Mouse (Mus musculus) midbrain, embryonic 14.5 days (tissue): ENCODE measurements around the gene Lgi2. TPM values are rescaled to one million over a fixed set of nuclear protein-coding genes. Genes with fewer than 3 reads are reported as not detected.

Source experiments
- ATAC-seq: fragments of 200-750 bp; cut with Nextera tagmentation; 2 replicates; pipeline ENCODE4 v1.8.0; 2017; ENCODE audit warnings: moderate number of reproducible peaks, moderate library complexity; ENCODE audit not compliant: low FRiP score, low TSS enrichment
- DNase-seq: peaks from one replicate; pipeline ENCODE4 v3.0.0-alpha.2; 2015
- H3K27ac ChIP-seq: fragments of 300-500 bp; sonication (generic); replicated peaks from 2 replicates; pipeline ENCODE4 v1.5.1; 2014; ENCODE audit warnings: mild to moderate bottlenecking, low read depth, low read length, moderate library complexity
- H3K27me3 ChIP-seq: fragments of 300-500 bp; sonication (generic); 2 replicates; pipeline ENCODE4 v1.6.1; 2014; ENCODE audit warnings: low read length, control low read depth, mixed read lengths; ENCODE audit not compliant: control insufficient read depth, insufficient read depth
- H3K36me3 ChIP-seq: fragments of 300-500 bp; sonication (generic); 2 replicates; pipeline ENCODE4 v1.6.1; 2014; ENCODE audit warnings: low read length, control low read depth; ENCODE audit not compliant: control insufficient read depth, insufficient read depth
- H3K4me1 ChIP-seq: fragments of 300-500 bp; sonication (generic); 2 replicates; pipeline ENCODE4 v1.6.1; 2014; ENCODE audit warnings: mild to moderate bottlenecking, antibody characterized with exemption, low read length, control low read depth; ENCODE audit not compliant: control insufficient read depth, insufficient read depth
- H3K4me2 ChIP-seq: fragments of 300-500 bp; sonication (generic); 2 replicates; pipeline ENCODE4 v1.6.1; 2014; ENCODE audit warnings: mild to moderate bottlenecking, low read length, moderate library complexity
- H3K4me3 ChIP-seq: fragments of 300-500 bp; sonication (generic); replicated peaks from 2 replicates; pipeline ENCODE4 v1.5.1; 2014; ENCODE audit warnings: low read depth, low read length
- H3K9ac ChIP-seq: fragments of 300-500 bp; sonication (generic); replicated peaks from 2 replicates; pipeline ENCODE4 v1.6.1; 2014; ENCODE audit warnings: mild to moderate bottlenecking, low read length, moderate library complexity
- H3K9me3 ChIP-seq: fragments of 300-500 bp; sonication (generic); 2 replicates; pipeline ENCODE4 v1.6.1; 2016; ENCODE audit warnings: low read length, control low read depth, mixed read lengths; ENCODE audit not compliant: control insufficient read depth
- WGBS: fragments of 180-500 bp; shearing (Covaris S2); extraction: QIAGEN DNeasy Blood & Tissue Kit; methylation state at CpG from one replicate; pipeline ENCODE4 v1.1.7; 2014; 5-methylcytosine and 5-hydroxymethylcytosine counted together
- polyA plus RNA-seq: library from polyadenylated mRNA; unstranded; fragments of >200 nt; fragmentation: Nextera tagmentation; extraction: Ambion mirVana; gene quantifications from 2 replicates; pipeline ENCODE4 v1.2.1, GENCODE M21; 2014

Gene Lgi2
- polyA plus RNA-seq, 1 experiment from 2014 or later, result 3.4 TPM

DNA sequence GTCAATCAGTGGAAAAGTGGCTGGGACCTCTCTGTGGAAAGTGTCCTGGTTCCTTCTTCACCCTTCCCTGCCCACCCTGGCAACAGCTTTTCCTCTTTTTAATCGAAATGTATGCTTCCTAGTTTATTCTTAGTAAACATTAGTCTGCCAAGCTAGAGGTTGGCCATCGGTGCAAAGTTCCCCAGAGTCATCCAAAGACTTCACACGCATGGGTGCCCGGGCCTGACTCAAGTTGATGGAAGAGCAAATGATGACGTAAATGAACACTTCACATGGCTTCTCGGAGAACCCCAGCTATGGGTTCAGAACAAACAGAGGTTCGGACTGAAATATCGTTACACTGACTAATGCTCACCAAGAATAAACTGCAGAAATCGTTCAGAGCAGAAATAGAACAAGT lies 24.4 kb upstream of the Lgi2 start:
- Histone ChIP-seq H3K9me3 (no peaks in the 10 kb centered on the region), H3K4me2 (no peak overlapping the region), H3K9ac (no peak overlapping the region), H3K27me3 (no peaks in the 10 kb centered on the region), H3K4me1 (no peaks in the 10 kb centered on the region), H3K4me3 (no peak overlapping the region), H3K36me3 (no peaks in the 10 kb centered on the region), H3K27ac (no peak overlapping the region)
- 87% methylated on average over 9 of the region's 9 CpGs for WGBS
- ATAC-seq (no peak), DNase-seq (no peak)

DNA sequence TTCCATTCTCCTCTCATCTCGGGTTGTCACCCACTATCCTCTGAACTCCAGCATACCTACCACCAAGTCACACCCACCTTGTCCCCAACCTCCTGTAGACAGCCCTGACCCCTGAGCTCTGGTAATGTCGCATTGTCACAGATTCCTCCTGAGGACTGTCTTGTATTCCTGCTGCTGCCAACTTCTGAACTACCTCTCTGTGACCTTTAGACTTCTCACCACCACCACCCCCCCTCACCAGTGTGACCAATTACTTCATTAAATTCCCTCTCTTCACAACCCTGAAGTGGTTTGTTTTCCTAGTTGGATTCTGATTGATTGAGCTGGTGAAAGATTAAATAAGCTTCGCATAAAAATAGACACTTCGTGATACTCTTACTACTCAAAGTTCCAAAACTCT lies 22.4 kb upstream of the Lgi2 start:
- Histone ChIP-seq H3K27me3 (no peaks in the 10 kb centered on the region), H3K9ac (no peak overlapping the region), H3K4me1 (no peaks in the 10 kb centered on the region), H3K4me3 (no peak overlapping the region), H3K36me3 (no peaks in the 10 kb centered on the region), H3K4me2 (no peak overlapping the region), H3K27ac (no peak overlapping the region), H3K9me3 (no peaks in the 10 kb centered on the region)
- DNase-seq (no peak), ATAC-seq (no peak)
- 93% methylated on average over 4 of the region's 4 CpGs for WGBS

DNA sequence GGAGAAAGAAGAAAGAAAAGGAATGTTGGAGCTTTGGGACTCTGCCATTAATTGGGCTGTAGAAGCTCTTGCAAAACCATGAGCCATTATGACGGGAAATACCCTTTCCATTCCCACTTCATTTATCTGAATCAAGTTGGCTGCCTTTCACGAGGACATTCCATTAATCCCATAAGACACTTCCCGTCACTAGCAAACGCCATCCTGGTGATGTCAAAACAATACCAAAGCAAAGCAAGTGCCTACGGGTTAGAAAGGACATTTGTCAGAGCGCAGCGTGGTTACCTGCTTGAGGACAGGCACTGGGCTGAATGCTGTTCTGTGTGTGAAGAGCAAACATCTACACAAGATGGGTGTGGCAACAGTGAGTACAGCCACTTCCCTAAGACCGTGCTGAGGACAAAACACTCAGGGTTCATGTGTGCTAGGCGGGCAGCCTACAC lies 21.1 kb upstream of the Lgi2 start:
- ATAC-seq (no peak), DNase-seq (no peak)
- no peaks in the 10 kb centered on the region for H3K36me3 ChIP-seq
- no peaks in the 10 kb centered on the region for H3K4me1 ChIP-seq
- no peak overlapping the region for H3K9ac ChIP-seq
- H3K4me2 ChIP-seq, result no peak overlapping the region
- WGBS, result 86% methylated on average over 9 of the region's 9 CpGs
- no peak overlapping the region for H3K27ac ChIP-seq
- H3K4me3 ChIP-seq, result no peak overlapping the region
- no peaks in the 10 kb centered on the region for H3K27me3 ChIP-seq
- no peaks in the 10 kb centered on the region for H3K9me3 ChIP-seq

DNA sequence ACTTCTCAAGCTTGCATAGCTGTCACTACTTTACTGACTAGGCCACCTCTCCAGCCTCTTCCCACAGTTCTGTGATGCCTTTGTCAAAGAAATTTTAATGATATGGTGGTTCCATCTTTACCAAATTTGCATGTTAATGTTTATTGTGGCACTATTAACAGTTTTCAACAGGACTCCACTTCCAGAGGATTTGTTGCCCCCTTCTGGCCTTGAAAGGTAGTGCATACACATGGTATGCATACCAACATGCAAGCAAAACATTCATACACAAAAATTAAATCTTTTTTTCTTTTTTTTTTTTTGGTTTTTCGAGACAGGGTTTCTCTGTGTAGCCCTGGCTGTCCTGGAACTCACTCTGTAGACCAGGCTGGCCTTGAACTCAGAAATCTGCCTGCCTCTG lies 6.3 kb upstream of the Lgi2 start:
- peak; percentile 3 for DNase-seq
- no peaks in the 10 kb centered on the region for H3K4me1 ChIP-seq
- no peak overlapping the region for H3K9ac ChIP-seq
- H3K27ac ChIP-seq, result no peak overlapping the region
- H3K9me3 ChIP-seq, result 0 out of 2 replicates have a peak, but pooled peaks cover 6% of the 10 kb centered on the region
- H3K4me3 ChIP-seq, result no peak overlapping the region
- ATAC-seq, result no peak
- no peaks in the 10 kb centered on the region for H3K36me3 ChIP-seq
- H3K4me2 ChIP-seq, result no peak overlapping the region
- WGBS, result 47% methylated on average over 1 of the region's 1 CpGs
- no peaks in the 10 kb centered on the region for H3K27me3 ChIP-seq

DNA sequence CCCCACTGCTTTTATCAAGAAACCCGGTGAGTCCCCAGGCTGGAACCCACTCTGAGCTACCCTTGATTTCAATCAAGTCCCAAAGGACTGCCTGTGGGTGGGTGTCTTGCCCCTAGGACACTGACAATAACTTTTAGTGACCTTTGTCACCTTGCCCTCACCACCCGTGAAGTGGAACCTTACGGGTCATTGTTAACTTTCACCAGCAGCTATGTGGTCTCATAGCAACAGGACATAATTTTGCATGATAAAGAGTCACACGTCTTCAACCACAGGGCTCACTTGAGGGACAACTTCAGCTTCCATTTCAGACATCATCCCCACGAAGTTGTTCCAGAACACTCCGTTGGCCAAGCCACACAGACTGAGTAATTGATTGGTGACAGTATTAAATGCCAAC lies 4.5 kb upstream of the Lgi2 start:
- no peak for ATAC-seq
- H3K4me3 ChIP-seq, result no peak overlapping the region
- no peaks in the 10 kb centered on the region for H3K4me1 ChIP-seq
- H3K36me3 ChIP-seq, result no peaks in the 10 kb centered on the region
- no peak overlapping the region for H3K27ac ChIP-seq
- no peak overlapping the region for H3K9ac ChIP-seq
- 0 out of 2 replicates have a peak, but pooled peaks cover under 1% of the 10 kb centered on the region for H3K27me3 ChIP-seq
- 13% methylated on average over 6 of the region's 6 CpGs for WGBS
- H3K9me3 ChIP-seq, result 0 out of 2 replicates have a peak, but pooled peaks cover 6% of the 10 kb centered on the region
- no peak for DNase-seq
- H3K4me2 ChIP-seq, result no peak overlapping the region

DNA sequence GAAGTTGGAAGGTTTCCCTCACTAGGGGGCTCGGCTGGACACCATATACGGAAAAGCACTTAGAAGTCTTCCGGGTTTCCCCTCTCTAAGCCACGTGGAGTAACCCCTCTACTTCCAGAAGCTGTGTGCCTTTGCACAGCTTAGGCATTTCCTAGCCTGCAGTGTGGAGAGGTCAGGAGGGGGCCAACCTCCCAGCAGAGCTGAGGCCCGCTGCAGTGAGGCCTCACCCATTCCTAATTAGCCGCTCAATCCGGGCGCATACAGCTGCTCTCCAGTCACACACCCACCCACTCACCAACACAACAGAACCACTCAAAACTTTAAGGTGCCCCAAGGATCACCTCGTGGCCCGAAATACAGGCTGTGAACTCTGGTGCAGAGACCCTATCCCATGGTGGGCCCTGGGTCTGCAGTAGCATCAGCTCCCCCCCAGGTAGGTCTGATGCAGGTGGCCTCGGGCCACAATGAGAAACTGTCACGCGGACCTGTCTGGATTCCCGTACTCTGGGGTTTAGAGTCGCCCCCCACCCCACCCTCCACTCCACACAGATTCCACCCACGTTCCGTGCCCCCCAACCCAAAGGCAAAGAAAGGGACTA lies 949 bp downstream of the Lgi2 start:
- Histone ChIP-seq H3K27ac (no peak overlapping the region), H3K4me1 (peaks cover 5% of the 10 kb centered on the region; the same call in 1 of the 2 replicates), H3K4me3 (peak overlapping the region; percentile 54), H3K27me3 (0 out of 2 replicates have a peak, but pooled peaks cover 7% of the 10 kb centered on the region), H3K9me3 (no peaks in the 10 kb centered on the region), H3K9ac (peak overlapping the region; percentile 74), H3K4me2 (peak overlapping the region; percentile 97), H3K36me3 (no peaks in the 10 kb centered on the region)
- peak; percentile 3 for DNase-seq
- 4% methylated on average over 17 of the region's 17 CpGs for WGBS
- peak; percentile 53 for ATAC-seq

DNA sequence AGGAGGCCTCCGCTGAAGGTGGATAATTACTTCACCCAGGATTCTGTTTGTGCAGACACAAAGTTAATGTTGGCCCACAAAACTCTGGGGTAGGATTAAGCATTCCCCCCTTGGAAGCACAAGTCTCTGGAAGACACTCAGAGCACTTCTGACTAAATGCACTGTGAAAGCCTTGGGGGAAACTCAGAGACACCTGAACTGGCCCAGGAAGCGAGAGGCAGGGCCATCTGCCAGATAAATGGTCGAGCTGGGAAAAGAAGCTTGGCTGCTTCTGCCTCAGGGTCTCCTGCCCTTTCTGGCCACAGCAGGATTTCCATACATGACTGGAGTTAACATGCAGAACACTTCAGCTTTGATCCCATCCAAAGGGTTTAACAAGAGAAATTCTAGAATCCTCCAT lies 1.9 kb downstream of the Lgi2 start:
- ATAC-seq, result no peak
- H3K36me3 ChIP-seq, result no peaks in the 10 kb centered on the region
- no peaks in the 10 kb centered on the region for H3K9me3 ChIP-seq
- no peak overlapping the region for H3K4me3 ChIP-seq
- H3K4me2 ChIP-seq, result no peak overlapping the region
- DNase-seq, result peak; percentile 2
- no peak overlapping the region for H3K9ac ChIP-seq
- no peak overlapping the region for H3K27ac ChIP-seq
- H3K27me3 ChIP-seq, result 0 out of 2 replicates have a peak, but pooled peaks cover 7% of the 10 kb centered on the region
- peaks cover 5% of the 10 kb centered on the region; the same call in 1 of the 2 replicates for H3K4me1 ChIP-seq
- 33% methylated on average over 3 of the region's 3 CpGs for WGBS

DNA sequence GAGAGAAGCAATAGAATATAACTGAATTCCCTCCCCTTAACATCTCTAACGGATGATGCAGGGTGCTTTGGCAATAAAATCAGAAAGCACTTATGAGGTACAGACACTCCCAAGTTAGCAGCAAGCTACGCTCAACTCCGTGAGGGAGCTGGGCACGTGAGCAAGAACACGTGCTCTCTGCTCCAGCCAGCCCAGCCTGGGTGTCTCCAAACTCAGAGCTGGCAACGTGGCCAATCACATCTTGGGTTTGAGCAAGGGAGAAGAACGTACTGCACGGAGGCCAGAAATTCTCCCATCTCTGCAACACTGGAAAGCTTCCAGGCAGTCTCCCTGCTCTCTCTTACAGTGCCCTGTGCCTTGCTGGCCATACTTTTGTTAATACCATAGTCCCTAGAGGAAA lies 6.0 kb downstream of the Lgi2 start:
- ATAC-seq (no peak), DNase-seq (no peak)
- H3K4me2 ChIP-seq, result no peak overlapping the region
- H3K27ac ChIP-seq, result no peak overlapping the region
- no peaks in the 10 kb centered on the region for H3K9me3 ChIP-seq
- H3K4me1 ChIP-seq, result peaks cover 1% of the 10 kb centered on the region; the same call in 1 of the 2 replicates
- no peak overlapping the region for H3K9ac ChIP-seq
- 93% methylated on average over 8 of the region's 8 CpGs for WGBS
- no peaks in the 10 kb centered on the region for H3K36me3 ChIP-seq
- H3K4me3 ChIP-seq, result no peak overlapping the region
- 0 out of 2 replicates have a peak, but pooled peaks cover 2% of the 10 kb centered on the region for H3K27me3 ChIP-seq

DNA sequence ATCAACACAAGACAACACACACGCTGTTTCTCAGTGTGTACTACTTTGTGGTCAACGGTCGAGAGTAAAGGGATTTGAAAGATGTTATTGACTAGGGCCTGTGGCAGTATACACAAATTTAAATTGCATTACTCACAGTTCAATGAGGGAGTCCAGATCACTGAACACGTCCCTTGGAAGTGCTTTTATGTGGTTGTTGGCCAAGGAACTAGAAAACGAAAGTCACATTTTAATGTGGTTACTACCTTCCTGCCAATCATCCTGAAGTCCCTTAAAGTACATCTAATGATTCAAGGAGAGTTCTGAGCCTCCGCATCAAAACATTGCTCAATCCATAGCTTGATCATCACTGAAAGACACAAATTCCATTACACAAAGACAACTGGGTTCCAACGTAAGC lies 10.7 kb downstream of the Lgi2 start:
- H3K4me2 ChIP-seq, result no peak overlapping the region
- H3K27me3 ChIP-seq, result no peaks in the 10 kb centered on the region
- no peak overlapping the region for H3K27ac ChIP-seq
- no peak overlapping the region for H3K4me3 ChIP-seq
- peaks cover 6% of the 10 kb centered on the region; the same call in 1 of the 2 replicates for H3K4me1 ChIP-seq
- no peak overlapping the region for H3K9ac ChIP-seq
- ATAC-seq (no peak), DNase-seq (no peak)
- 79% methylated on average over 7 of the region's 7 CpGs for WGBS
- no peaks in the 10 kb centered on the region for H3K9me3 ChIP-seq
- no peaks in the 10 kb centered on the region for H3K36me3 ChIP-seq
